Mouse (Mus musculus) limb, embryonic 14.5 days (tissue): Measurements from ENCODE around the gene Oser1. TPM values are rescaled to one million over a fixed set of nuclear protein-coding genes. Genes with fewer than 3 reads are reported as not detected.

Experiments
- ATAC-seq: fragments of 200-750 bp; cut with Nextera tagmentation; 2 replicates; pipeline ENCODE4 v1.8.0; 2017; ENCODE audit warnings: low read depth, moderate number of reproducible peaks, moderate TSS enrichment; ENCODE audit not compliant: low FRiP score
- DNase-seq: peaks from one replicate; pipeline ENCODE4 v3.0.0-alpha.2; 2015; ENCODE audit warnings: low spot score
- H3K27ac ChIP-seq: fragments of 300-500 bp; sonication (generic); replicated peaks from 2 replicates; pipeline ENCODE4 v1.5.1; 2014; ENCODE audit warnings: low read depth, mild to moderate bottlenecking, low read length, moderate library complexity, mixed read lengths
- H3K27me3 ChIP-seq: fragments of 300-500 bp; sonication (generic); 2 replicates; pipeline ENCODE4 v1.6.1; 2014; ENCODE audit warnings: low read length, mixed read lengths; ENCODE audit not compliant: control insufficient read depth, insufficient read depth
- H3K36me3 ChIP-seq: fragments of 300-500 bp; sonication (generic); 2 replicates; pipeline ENCODE4 v1.6.1; 2014; ENCODE audit warnings: mild to moderate bottlenecking, low read length, moderate library complexity, mixed read lengths; ENCODE audit not compliant: control insufficient read depth, insufficient read depth
- H3K4me1 ChIP-seq: fragments of 300-500 bp; sonication (generic); 2 replicates; pipeline ENCODE4 v1.6.1; 2014; ENCODE audit warnings: antibody characterized with exemption, low read length, mixed read lengths; ENCODE audit not compliant: control insufficient read depth, insufficient read depth
- H3K4me2 ChIP-seq: fragments of 300-500 bp; sonication (generic); replicated peaks from 2 replicates; pipeline ENCODE4 v1.6.1; 2014; ENCODE audit warnings: low read depth, mild to moderate bottlenecking, low read length, moderate library complexity; ENCODE audit not compliant: severe bottlenecking
- H3K4me3 ChIP-seq: fragments of 300-500 bp; sonication (generic); replicated peaks from 2 replicates; pipeline ENCODE4 v1.5.1; 2014; ENCODE audit warnings: low read length
- H3K9ac ChIP-seq: fragments of 300-500 bp; sonication (generic); 2 replicates; pipeline ENCODE4 v1.6.1; 2014; ENCODE audit warnings: mild to moderate bottlenecking, low read depth, low read length, moderate library complexity; ENCODE audit not compliant: severe bottlenecking
- H3K9me3 ChIP-seq: fragments of 300-500 bp; sonication (generic); 2 replicates; pipeline ENCODE4 v1.6.1; 2016; ENCODE audit warnings: low read length; ENCODE audit not compliant: control insufficient read depth
- POLR2A ChIP-seq: fragments of 200-500 bp; IDR thresholded peaks from 2 replicates; pipeline ENCODE4 v1.8.0; 2012; ENCODE audit warnings: inconsistent platforms, mild to moderate bottlenecking, moderate library complexity, borderline replicate concordance; ENCODE audit not compliant: insufficient read depth, insufficient read length; ENCODE audit errors: extremely low read depth
- WGBS: fragments of 180-500 bp; shearing (Covaris S2); extraction: QIAGEN DNeasy Blood & Tissue Kit; methylation state at CpG from one replicate; pipeline ENCODE4 v1.1.7; 2014; 5-methylcytosine and 5-hydroxymethylcytosine counted together
- polyA plus RNA-seq, 2 experiments: library from polyadenylated mRNA; depleted of rRNA in 1 of 2; stranded (reverse) in 1 of 2; unstranded in 1 of 2; fragments of >200 nt; fragmentation: Nextera tagmentation in 1 of 2; extraction: Ambion mirVana in 1 of 2; gene quantifications; 2 replicates each; pipeline versions ENCODE4 v1.2.1 to v1.2.3; 2012 to 2014

The Oser1 gene
- polyA plus RNA-seq (2012; rRNA removed) (28.7 and 33.8 TPM in 2 replicates), polyA plus RNA-seq (2014; fragmentation: Nextera tagmentation; extraction: Ambion mirVana) (85.8 and 88.5 TPM in 2 replicates)

DNA sequence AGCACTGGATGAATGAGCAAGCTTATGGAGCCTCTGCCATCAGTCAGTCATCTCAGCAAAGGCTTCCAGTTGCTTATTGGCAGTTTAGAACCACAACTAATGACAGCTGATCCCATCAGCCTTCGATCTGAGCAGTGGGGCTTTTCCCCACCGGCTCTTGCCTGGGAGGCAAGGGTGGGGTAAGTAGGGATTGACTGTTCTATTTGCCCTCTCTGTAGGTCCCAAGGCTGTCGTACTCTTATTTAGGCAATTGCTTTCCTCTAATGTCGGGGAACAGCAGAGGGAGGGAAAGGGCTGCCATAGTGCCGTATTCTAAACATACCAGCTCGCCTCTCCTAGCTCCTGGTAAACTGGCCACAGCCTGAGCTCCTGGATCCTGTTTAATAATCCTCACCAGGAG, at the start of gene Oser1:
TSS of gene Oser1 (minus strand) at position 101 of the 400 bp plus-strand sequence.
- no peak within 1 kb of the TSS for H3K4me3 ChIP-seq
- H3K27me3 ChIP-seq: no peaks in the 10 kb centered on the region
- DNase-seq (no peak), ATAC-seq (no peak)
- no peaks in the 10 kb centered on the region for H3K36me3 ChIP-seq
- WGBS: 76% methylated on average over 6 of the region's 6 CpGs
- H3K9me3 ChIP-seq: no peaks in the 10 kb centered on the region
- H3K4me2 ChIP-seq: no peak within 1 kb of the TSS
- no peak within 1 kb of the TSS for H3K27ac ChIP-seq
- peaks cover 8% of the 10 kb centered on the region for H3K4me1 ChIP-seq
- no peak within 1 kb of the TSS for H3K9ac ChIP-seq
- TF ChIP-seq POLR2A: no peak

DNA sequence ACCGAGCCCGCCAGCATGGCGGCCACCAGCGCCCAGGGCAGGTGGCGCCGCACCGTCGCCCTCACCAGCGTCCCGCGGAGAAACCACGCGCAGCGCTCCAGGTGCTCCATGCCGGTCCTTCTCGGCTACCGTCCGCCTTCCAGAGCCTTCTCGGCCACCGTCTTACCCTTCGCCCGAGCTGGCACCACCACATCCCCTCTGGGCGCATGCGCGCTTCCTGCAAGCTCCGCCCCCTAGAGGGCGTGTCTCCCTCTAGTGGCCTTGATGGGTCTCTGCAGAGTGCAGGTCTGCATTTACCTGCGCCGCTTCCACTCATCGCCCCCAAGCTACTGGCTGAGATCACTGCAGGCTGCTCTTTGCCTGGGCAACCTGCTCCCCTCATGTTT, 48.0 kb upstream of the Oser1 start, which contains the start of gene Fitm2:
TSS of gene Fitm2 (minus strand) at position 164 of the 386 bp plus-strand sequence.
- H3K27ac ChIP-seq: no peak within 1 kb of the TSS; the same call in 1 of the 2 replicates
- peaks cover 9% of the 10 kb centered on the region for H3K4me1 ChIP-seq
- ATAC-seq (peak; percentile 93), DNase-seq (peak; percentile 93)
- peak within 1 kb of the TSS; percentile 74 for H3K9ac ChIP-seq
- no peaks in the 10 kb centered on the region for H3K27me3 ChIP-seq
- WGBS: under 1% methylated on average over 10 of the region's 30 CpGs
- 0 out of 2 replicates have a peak, but pooled peaks have one; percentile 54 for TF ChIP-seq POLR2A
- no peaks in the 10 kb centered on the region for H3K9me3 ChIP-seq
- H3K4me2 ChIP-seq: peak within 1 kb of the TSS; percentile 91
- H3K4me3 ChIP-seq: peak within 1 kb of the TSS; percentile 86
- peaks cover 20% of the 10 kb centered on the region for H3K36me3 ChIP-seq

DNA sequence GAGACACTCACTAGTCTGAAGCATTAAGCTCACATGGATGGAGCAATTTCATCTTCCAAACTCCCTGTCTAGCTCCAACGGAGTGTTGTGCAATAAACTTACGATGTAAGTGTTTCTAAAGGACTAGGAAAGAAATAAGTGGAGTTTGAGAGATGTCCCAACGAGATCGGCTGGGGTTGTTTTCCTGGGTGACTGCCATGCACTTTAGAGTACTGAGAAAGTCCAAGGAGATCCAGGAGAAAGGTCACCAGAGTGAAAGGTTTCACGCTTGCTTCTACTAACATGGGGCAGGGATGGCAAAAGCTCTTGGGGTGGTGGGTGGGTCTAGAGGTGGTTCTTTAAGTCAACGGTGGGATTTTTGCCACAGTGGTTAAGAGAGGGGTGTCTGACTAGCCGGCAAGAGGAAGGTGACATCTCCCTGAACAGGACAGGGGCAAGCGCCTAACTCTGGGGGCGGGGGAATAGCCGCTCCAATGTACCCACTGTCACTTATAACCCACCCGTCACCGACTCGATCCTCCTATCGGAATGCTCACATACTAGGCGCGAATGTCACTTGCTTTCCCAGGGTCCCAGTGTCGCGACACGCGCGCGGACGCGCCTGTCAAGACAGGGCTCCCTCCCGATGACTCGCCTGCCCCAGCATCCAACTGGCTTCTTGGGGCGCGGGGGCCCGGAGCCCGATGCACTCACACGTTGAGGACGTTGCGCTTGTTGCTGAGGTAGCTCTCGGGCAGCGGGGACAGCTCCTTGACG, 47.4 kb upstream of the Oser1 start:
- H3K4me2 ChIP-seq: peak overlapping the region; percentile 91
- peak; percentile 60 for ATAC-seq
- no peak overlapping the region; the same call in 1 of the 2 replicates for H3K27ac ChIP-seq

GRCm38 (mm10) chr2:163471136-163471535, 46.6 kb upstream of the Oser1 start:
- Histone ChIP-seq H3K9ac (peak overlapping the region; percentile 74; the same call in 1 of the 2 replicates), H3K4me3 (no peak overlapping the region; the same call in 1 of the 2 replicates), H3K27me3 (no peaks in the 10 kb centered on the region), H3K4me2 (peak overlapping the region; percentile 91), H3K27ac (no peak overlapping the region), H3K36me3 (peaks cover 24% of the 10 kb centered on the region), H3K9me3 (no peaks in the 10 kb centered on the region), H3K4me1 (peaks cover 9% of the 10 kb centered on the region)
- 82% methylated on average over 3 of the region's 3 CpGs for WGBS
- ATAC-seq (no peak), DNase-seq (no peak)
- TF ChIP-seq POLR2A: no peak

More for the DNA sequence above, 47.4 kb upstream of the Oser1 start:
- Histone ChIP-seq H3K36me3 (peaks cover 21% of the 10 kb centered on the region), H3K4me3 (peak overlapping the region; percentile 86), H3K4me1 (peaks cover 9% of the 10 kb centered on the region), H3K9me3 (no peaks in the 10 kb centered on the region), H3K27me3 (no peaks in the 10 kb centered on the region), H3K9ac (peak overlapping the region; percentile 74)
- no peak for TF ChIP-seq POLR2A
- 4% methylated on average over 33 of the region's 36 CpGs for WGBS
- no peak for DNase-seq

DNA sequence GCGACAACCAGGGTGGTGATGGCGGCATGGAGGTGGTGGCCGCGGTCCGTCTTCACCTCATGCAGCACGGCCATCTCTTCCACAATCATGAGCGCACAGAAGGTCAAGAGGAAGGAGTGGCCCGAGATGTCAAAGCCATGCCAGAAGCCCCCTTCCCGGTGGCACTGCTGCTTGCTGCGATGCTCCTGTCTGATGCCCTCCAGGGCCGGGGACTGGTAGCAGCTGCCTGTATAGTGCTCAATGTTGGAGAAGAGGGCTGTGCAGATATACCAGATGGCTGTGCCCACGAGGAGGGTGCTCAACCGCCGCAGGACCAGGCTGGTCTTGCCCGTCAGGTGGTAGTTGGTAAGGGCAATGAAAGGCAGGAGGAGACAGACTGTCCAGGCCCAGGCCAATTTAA, 45.2 kb upstream of the Oser1 start:
- 96% methylated on average over 15 of the region's 15 CpGs for WGBS
- no peak for TF ChIP-seq POLR2A
- H3K36me3 ChIP-seq: peaks cover 24% of the 10 kb centered on the region
- H3K9ac ChIP-seq: no peak overlapping the region
- no peak for ATAC-seq
- no peak overlapping the region for H3K4me2 ChIP-seq
- peaks cover 9% of the 10 kb centered on the region for H3K4me1 ChIP-seq
- no peak for DNase-seq
- no peaks in the 10 kb centered on the region for H3K27me3 ChIP-seq
- H3K27ac ChIP-seq: no peak overlapping the region
- H3K4me3 ChIP-seq: no peak overlapping the region
- H3K9me3 ChIP-seq: no peaks in the 10 kb centered on the region
